Mouse (Mus musculus) midbrain, postnatal 0 days (tissue): ENCODE measurements at regions not wholly inside any gene's neighbourhood (a gene's known extent, or its start where the extent isn't known, plus 50 kb on each side); places are given as distances from the start of the nearest gene placed in this dataset.

Source experiments
- ATAC-seq: fragments of 200-750 bp; cut with Nextera tagmentation; 2 replicates; pipeline ENCODE4 v1.8.0; 2017; ENCODE audit warnings: moderate number of reproducible peaks, mild to moderate bottlenecking, moderate TSS enrichment, moderate library complexity; ENCODE audit not compliant: low FRiP score
- DNase-seq: peaks from one replicate; pipeline ENCODE4 v3.0.0-alpha.2; 2015; ENCODE audit warnings: low spot score
- H3K27ac ChIP-seq: fragments of 300-500 bp; sonication (generic); 2 replicates; pipeline ENCODE4 v1.5.1; 2014; ENCODE audit warnings: low read depth, mild to moderate bottlenecking, low read length, mixed read lengths
- H3K27me3 ChIP-seq: fragments of 300-500 bp; sonication (generic); 2 replicates; pipeline ENCODE4 v1.6.1; 2014; ENCODE audit warnings: low read length, control low read depth, mixed read lengths; ENCODE audit not compliant: insufficient read depth
- H3K36me3 ChIP-seq: fragments of 300-500 bp; sonication (generic); 2 replicates; pipeline ENCODE4 v1.6.1; 2014; ENCODE audit warnings: low read length, control low read depth, mixed read lengths; ENCODE audit not compliant: insufficient read depth
- H3K4me1 ChIP-seq: fragments of 300-500 bp; sonication (generic); 2 replicates; pipeline ENCODE4 v1.6.1; 2014; ENCODE audit warnings: mild to moderate bottlenecking, control low read depth, antibody characterized with exemption, low read length, mixed read lengths; ENCODE audit not compliant: insufficient read depth
- H3K4me2 ChIP-seq: fragments of 300-500 bp; sonication (generic); 2 replicates; pipeline ENCODE4 v1.6.1; 2014; ENCODE audit warnings: low read depth, mild to moderate bottlenecking, low read length, mixed read lengths; ENCODE audit not compliant: poor library complexity, severe bottlenecking
- H3K4me3 ChIP-seq: fragments of 300-500 bp; sonication (generic); 2 replicates; pipeline ENCODE4 v1.5.1; 2014; ENCODE audit warnings: low read depth, mild to moderate bottlenecking, low read length, moderate library complexity
- H3K9ac ChIP-seq: fragments of 300-500 bp; sonication (generic); replicated peaks from 2 replicates; pipeline ENCODE4 v1.6.1; 2014; ENCODE audit warnings: mild to moderate bottlenecking, low read length, moderate library complexity, mixed read lengths; ENCODE audit not compliant: poor library complexity, severe bottlenecking
- H3K9me3 ChIP-seq: fragments of 300-500 bp; sonication (generic); 2 replicates; pipeline ENCODE4 v1.6.1; 2016; ENCODE audit warnings: low read length, control low read depth
- CTCF ChIP-seq: IDR thresholded peaks from 2 replicates; pipeline ENCODE4 v1.5.1; 2016; ENCODE audit warnings: antibody characterized with exemption, mild to moderate bottlenecking
- WGBS: fragments of 180-500 bp; shearing (Covaris S2); extraction: QIAGEN DNeasy Blood & Tissue Kit; methylation state at CpG from one replicate; pipeline ENCODE4 v1.1.7; 2014; 5-methylcytosine and 5-hydroxymethylcytosine counted together

GRCm38 (mm10) chr9:72204357-72204905, 70.2 kb upstream of the Zfp280d start:
- no peak for TF ChIP-seq CTCF

DNA sequence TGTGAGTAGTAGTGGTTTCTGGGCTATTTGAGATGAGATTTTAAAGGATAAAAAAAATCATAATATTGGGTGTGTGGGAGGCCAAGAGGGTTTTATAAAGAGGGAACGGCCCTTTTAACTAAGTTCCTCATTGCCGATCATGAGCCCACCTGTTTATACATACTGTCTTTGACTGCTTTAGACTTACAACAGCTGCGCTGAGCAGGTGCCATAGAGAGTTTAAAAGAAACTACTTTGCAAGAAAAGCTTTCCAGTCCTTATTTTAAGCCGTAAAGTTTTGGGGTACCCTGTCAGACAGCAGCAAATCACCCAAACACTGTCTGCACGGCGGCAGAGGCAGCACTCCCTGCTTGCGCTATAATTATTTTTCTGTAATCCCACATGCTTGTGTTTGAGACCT, 68.8 kb upstream of the Zfp280d start:
- no peak overlapping the region for H3K27ac ChIP-seq
- WGBS: 73% methylated on average over 7 of the region's 7 CpGs
- no peak for TF ChIP-seq CTCF
- H3K4me2 ChIP-seq: no peak overlapping the region
- H3K4me3 ChIP-seq: no peak overlapping the region
- DNase-seq (no peak), ATAC-seq (no peak)
- no peak overlapping the region for H3K9ac ChIP-seq
- H3K36me3 ChIP-seq: no peaks in the 10 kb centered on the region
- no peaks in the 10 kb centered on the region for H3K4me1 ChIP-seq
- no peaks in the 10 kb centered on the region for H3K27me3 ChIP-seq
- no peaks in the 10 kb centered on the region for H3K9me3 ChIP-seq

More at GRCm38 (mm10) chr9:72204357-72204905, 70.2 kb upstream of the Zfp280d start:
- Histone ChIP-seq H3K4me3 (no peak overlapping the region), H3K9me3 (no peaks in the 10 kb centered on the region), H3K9ac (no peak overlapping the region), H3K27me3 (no peaks in the 10 kb centered on the region), H3K27ac (no peak overlapping the region), H3K36me3 (no peaks in the 10 kb centered on the region), H3K4me1 (no peaks in the 10 kb centered on the region), H3K4me2 (no peak overlapping the region)
- DNase-seq (no peak), ATAC-seq (no peak)
- 91% methylated on average over 2 of the region's 2 CpGs for WGBS

DNA sequence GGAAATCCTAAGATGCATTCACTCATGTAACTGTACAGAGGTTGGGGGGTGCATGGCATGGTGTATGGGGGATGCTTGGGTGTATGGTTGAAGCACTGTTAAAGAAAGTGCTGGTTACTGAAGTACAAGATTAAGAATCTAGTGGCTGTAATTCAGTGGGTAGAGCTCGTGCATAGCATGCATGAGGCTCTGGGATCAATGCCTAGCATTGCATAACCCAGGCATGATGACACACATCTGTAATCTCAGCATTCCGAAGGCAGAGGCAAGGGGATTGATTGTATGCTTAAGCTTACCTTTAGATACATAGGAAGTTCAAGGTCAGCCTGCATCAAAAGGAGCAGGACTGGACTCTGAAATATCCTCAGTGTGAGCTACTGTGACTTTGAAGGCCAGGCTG, 67.7 kb upstream of the Zfp280d start:
- Histone ChIP-seq H3K9me3 (no peaks in the 10 kb centered on the region), H3K4me3 (no peak overlapping the region), H3K36me3 (no peaks in the 10 kb centered on the region), H3K9ac (no peak overlapping the region), H3K27me3 (no peaks in the 10 kb centered on the region), H3K4me2 (no peak overlapping the region), H3K27ac (no peak overlapping the region), H3K4me1 (no peaks in the 10 kb centered on the region)
- ATAC-seq (no peak), DNase-seq (no peak)
- no peak for TF ChIP-seq CTCF
- 79% methylated on average over 2 of the region's 2 CpGs for WGBS

GRCm38 (mm10) chr9:72208296-72208695, 66.4 kb upstream of the Zfp280d start:
- 62% methylated on average over 7 of the region's 7 CpGs for WGBS
- H3K9ac ChIP-seq: no peak overlapping the region
- no peak for TF ChIP-seq CTCF
- no peaks in the 10 kb centered on the region for H3K27me3 ChIP-seq
- no peak overlapping the region for H3K4me2 ChIP-seq
- no peaks in the 10 kb centered on the region for H3K36me3 ChIP-seq
- no peaks in the 10 kb centered on the region for H3K4me1 ChIP-seq
- no peak for ATAC-seq
- H3K4me3 ChIP-seq: no peak overlapping the region
- no peak for DNase-seq
- no peak overlapping the region for H3K27ac ChIP-seq
- H3K9me3 ChIP-seq: no peaks in the 10 kb centered on the region

DNA sequence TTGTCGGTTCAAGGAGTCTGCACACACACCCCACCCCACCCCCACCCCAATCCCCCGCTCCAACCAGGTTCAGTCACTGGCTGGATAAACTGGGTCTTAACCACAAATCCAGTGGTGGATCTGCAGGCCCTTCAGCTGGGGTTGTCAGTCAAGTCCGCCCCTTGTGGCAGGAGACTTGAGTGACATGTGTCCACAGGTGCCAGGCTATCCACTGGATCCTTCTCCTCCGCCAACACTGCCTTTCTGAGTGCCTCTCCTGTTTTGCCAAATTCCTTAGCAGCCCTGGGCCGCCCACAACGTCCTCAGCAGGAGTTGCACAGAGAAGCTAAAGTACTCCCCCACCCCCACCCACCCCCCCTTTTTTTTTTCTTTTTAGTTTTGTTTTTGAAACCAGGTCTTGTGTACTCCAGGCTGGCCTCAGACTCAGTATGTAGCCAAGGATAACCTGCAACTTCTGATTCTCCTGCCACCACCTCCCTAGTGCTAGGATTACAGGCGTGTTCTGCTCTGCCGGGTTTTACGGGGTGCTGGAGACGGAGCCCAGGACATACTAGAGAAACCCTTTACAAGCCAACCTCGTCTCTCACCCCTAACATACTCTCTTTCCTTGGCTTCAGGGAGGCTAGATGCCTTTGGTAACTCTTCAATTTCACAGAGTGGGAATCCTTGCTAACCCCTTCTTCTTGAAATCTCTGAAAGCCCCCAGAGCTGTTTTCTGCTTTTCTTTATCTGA, 57.2 kb upstream of the Zfp280d start:
- no peak for DNase-seq
- Histone ChIP-seq H3K9me3 (no peaks in the 10 kb centered on the region), H3K27ac (no peak overlapping the region), H3K4me1 (0 out of 2 replicates have a peak, but pooled peaks cover 2% of the 10 kb centered on the region), H3K4me2 (no peak overlapping the region), H3K4me3 (no peak overlapping the region), H3K27me3 (no peaks in the 10 kb centered on the region), H3K9ac (no peak overlapping the region), H3K36me3 (no peaks in the 10 kb centered on the region)
- 76% methylated on average over 11 of the region's 11 CpGs for WGBS
- ATAC-seq: no peak
- TF ChIP-seq CTCF: 0 out of 2 replicates have a peak, but pooled peaks have one; percentile 8

- H3K27ac ChIP-seq: no peak overlapping the region
- WGBS: 17% methylated on average over 7 of the region's 7 CpGs
These were observed 55.9 kb upstream of the Zfp280d start for GRCm38 (mm10) chr9:72218736-72219135.

More at GRCm38 (mm10) chr9:72218736-72219135, 55.9 kb upstream of the Zfp280d start:
- H3K36me3 ChIP-seq: no peaks in the 10 kb centered on the region
- TF ChIP-seq CTCF: no peak
- H3K9me3 ChIP-seq: no peaks in the 10 kb centered on the region
- H3K4me3 ChIP-seq: no peak overlapping the region
- H3K27me3 ChIP-seq: no peaks in the 10 kb centered on the region
- DNase-seq (no peak), ATAC-seq (no peak)
- H3K4me1 ChIP-seq: 0 out of 2 replicates have a peak, but pooled peaks cover 2% of the 10 kb centered on the region
- H3K9ac ChIP-seq: no peak overlapping the region
- H3K4me2 ChIP-seq: no peak overlapping the region
